ENCODE assay signal across 12 mouse cellular contexts in the genomic region with DNA sequence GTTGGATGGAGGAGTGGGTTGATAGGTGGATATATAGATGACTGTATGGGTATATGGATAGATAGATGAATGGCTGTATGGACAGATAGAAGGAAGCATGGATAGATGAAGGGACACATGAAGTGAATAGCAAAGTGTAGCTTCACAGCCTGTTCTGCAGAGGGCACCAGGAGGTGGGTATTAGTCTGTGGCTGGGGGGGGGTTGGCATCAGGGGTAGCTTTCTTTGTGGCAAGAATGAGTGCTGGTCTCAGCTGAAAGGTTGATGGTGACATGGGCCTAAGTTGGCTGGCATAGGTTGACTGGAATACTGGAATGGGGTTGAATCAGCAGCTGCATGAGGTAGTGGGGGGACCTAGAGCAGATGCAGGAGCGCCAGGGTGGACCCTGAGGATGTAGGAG. TPM values are rescaled to one million over a fixed set of nuclear protein-coding genes. Genes with fewer than 3 reads are reported as not detected.
DNase-seq lines count a peak whose midpoint lies in the region; ATAC-seq and TF ChIP-seq lines count a peak whose summit lies in the region.
"Had no signal": no experiment of that assay in that cellular context is flagged by ENCODE, and none has a peak within 500 bp of the region (broad histone marks: within the 10 kb centered on the region; RNA-seq: fewer than 3 reads in every experiment).

No protein-coding gene starts in this region.

- 15% methylated on average over 1 of the region's 1 CpGs for WGBS in heart, embryonic 13.5 days
- WGBS in embryonic facial prominence, embryonic 12.5 days, result 7% methylated on average over 1 of the region's 1 CpGs
- WGBS in forebrain, postnatal 0 days, result 7% methylated on average over 1 of the region's 1 CpGs
- 17% methylated on average over 1 of the region's 1 CpGs for WGBS in midbrain, embryonic 11.5 days

- no peak overlapping the region for H3K27ac ChIP-seq in heart, embryonic 13.5 days (replicated peaks)
- no peak overlapping the region for H3K27ac ChIP-seq in embryonic facial prominence, embryonic 12.5 days
- peak overlapping the region; percentile 98 for H3K27ac ChIP-seq in forebrain, postnatal 0 days (ENCODE audit: low read depth, low read length)
- peak overlapping the region; percentile 88 for H3K27ac ChIP-seq in midbrain, embryonic 11.5 days (ENCODE audit: low read depth, low read length)
- H3K27ac ChIP-seq: lung, embryonic 15.5 days had no signal

- H3K36me3 ChIP-seq in heart, embryonic 13.5 days, result peaks cover 4% of the 10 kb centered on the region; the same call in 1 of the 2 replicates
- H3K36me3 ChIP-seq in embryonic facial prominence, embryonic 12.5 days, result no peaks in the 10 kb centered on the region
- peaks cover 19% of the 10 kb centered on the region; the same call in 1 of the 2 replicates for H3K36me3 ChIP-seq in forebrain, postnatal 0 days (ENCODE audit: insufficient read depth)
- H3K36me3 ChIP-seq in midbrain, embryonic 11.5 days (ENCODE audit: control insufficient read depth, insufficient read depth, low read length), result no peaks in the 10 kb centered on the region
- H3K36me3 ChIP-seq: lung, embryonic 15.5 days had no signal

- peaks cover 88% of the 10 kb centered on the region for H3K27me3 ChIP-seq in heart, embryonic 13.5 days (replicated peaks)
- H3K27me3 ChIP-seq in embryonic facial prominence, embryonic 12.5 days, result peaks cover 81% of the 10 kb centered on the region
- no peaks in the 10 kb centered on the region for H3K27me3 ChIP-seq in forebrain, postnatal 0 days (ENCODE audit: insufficient read depth, low read length)
- H3K27me3 ChIP-seq in midbrain, embryonic 11.5 days (ENCODE audit: control insufficient read depth, insufficient read depth, low read length), result peaks cover 5% of the 10 kb centered on the region

- H3K4me3 ChIP-seq in heart, embryonic 13.5 days, result peak overlapping the region; percentile 61; the same call in 1 of the 2 replicates
- no peak overlapping the region for H3K4me3 ChIP-seq in embryonic facial prominence, embryonic 12.5 days
- peak overlapping the region; percentile 90 for H3K4me3 ChIP-seq in forebrain, postnatal 0 days (ENCODE audit: low read depth, low read length)
- H3K4me3 ChIP-seq in midbrain, embryonic 11.5 days (ENCODE audit: low read depth, low read length), result peak overlapping the region; percentile 53; the same call in 1 of the 2 replicates

- H3K9me3 ChIP-seq in heart, embryonic 13.5 days, result no peaks in the 10 kb centered on the region
- no peaks in the 10 kb centered on the region for H3K9me3 ChIP-seq in embryonic facial prominence, embryonic 12.5 days
- H3K9me3 ChIP-seq in forebrain, postnatal 0 days (ENCODE audit: low read length), result no peaks in the 10 kb centered on the region
- H3K9me3 ChIP-seq in midbrain, embryonic 11.5 days (ENCODE audit: control insufficient read depth, low read length), result no peaks in the 10 kb centered on the region
- H3K9me3 ChIP-seq: lung, embryonic 15.5 days had no signal

- H3K4me2 ChIP-seq in heart, embryonic 13.5 days, result peak overlapping the region; percentile 79
- H3K4me2 ChIP-seq in embryonic facial prominence, embryonic 12.5 days (replicated peaks), result peak overlapping the region; percentile 66
- H3K4me2 ChIP-seq in forebrain, postnatal 0 days (ENCODE audit: low read depth), result peak overlapping the region; percentile 92
- H3K4me2 ChIP-seq in midbrain, embryonic 11.5 days, result peak overlapping the region; percentile 92

- DNase-seq in heart, postnatal 36 days, result no peak
- peak; percentile 55 for DNase-seq in forebrain, postnatal 0 days
- DNase-seq in midbrain, embryonic 11.5 days (ENCODE audit: low spot score, missing footprints), result no peak
- no peak for DNase-seq in adrenal gland, adult 18-20 months (ENCODE audit: low spot score in 2 of 2)
- DNase-seq in layer of hippocampus, postnatal 10 days (ENCODE audit: low spot score in 2 of 2), result no peak
- DNase-seq in cerebellum, adult 11 months, result no peak
- DNase-seq: gastrocnemius, postnatal 25 days; kidney, adult 11 months had no signal

- H3K4me1 ChIP-seq in heart, embryonic 13.5 days, result peaks cover 42% of the 10 kb centered on the region
- peaks cover 15% of the 10 kb centered on the region; the same call in 1 of the 2 replicates for H3K4me1 ChIP-seq in embryonic facial prominence, embryonic 12.5 days
- H3K4me1 ChIP-seq in forebrain, postnatal 0 days (ENCODE audit: insufficient read depth), result peaks cover 17% of the 10 kb centered on the region
- H3K4me1 ChIP-seq in midbrain, embryonic 11.5 days (ENCODE audit: control insufficient read depth, insufficient read depth, low read length), result peaks cover 23% of the 10 kb centered on the region

- no peak overlapping the region; the same call in 1 of the 2 replicates for H3K9ac ChIP-seq in heart, embryonic 13.5 days
- peak overlapping the region; percentile 59; the same call in 1 of the 2 replicates for H3K9ac ChIP-seq in embryonic facial prominence, embryonic 12.5 days
- H3K9ac ChIP-seq in forebrain, postnatal 0 days, result peak overlapping the region; percentile 99
- H3K9ac ChIP-seq in midbrain, embryonic 11.5 days (ENCODE audit: low read length), result peak overlapping the region; percentile 95; the same call in 1 of the 2 replicates

- ATAC-seq in heart, embryonic 13.5 days (ENCODE audit: extremely low read depth, insufficient number of reproducible peaks, low FRiP score, low TSS enrichment), result no peak
- ATAC-seq in embryonic facial prominence, embryonic 12.5 days (ENCODE audit: insufficient number of reproducible peaks, insufficient read depth, low FRiP score, low TSS enrichment), result no peak
- peak; percentile 8 for ATAC-seq in forebrain, postnatal 0 days
- no peak for ATAC-seq in midbrain, embryonic 11.5 days (ENCODE audit: low FRiP score)
- ATAC-seq: CD4-positive, CD25-positive, alpha-beta regulatory T cell, adult 4 months had no signal

- intact Hi-C loops in heart, postnatal 36 days (cut with DNase I), result no loop called here

- peak; percentile 36; the same call in 1 of the 2 replicates for TF ChIP-seq CTCF in forebrain, postnatal 0 days (IDR thresholded peaks at IDR 0.05; ENCODE audit: low read depth)

RNA-seq across cellular contexts. Expression of a gene that starts 12.4 kb away (rescaled TPM):
- 1.6 and 1.7 TPM in 2 replicates for polyA plus RNA-seq in heart, embryonic 13.5 days (2015; fragmentation: Nextera tagmentation; extraction: Ambion mirVana)
- total RNA-seq in heart, postnatal 36 days (2021), result 10 to 100 TPM; 20.5 to 21.6 TPM
- polyA plus RNA-seq in embryonic facial prominence, embryonic 12.5 days (2016; fragmentation: Nextera tagmentation; extraction: Ambion mirVana), result 2.3 and 2.6 TPM in 2 replicates
- total RNA-seq in forebrain, postnatal 0 days (2014; rRNA removed), result 347 and 391 TPM in 2 replicates
- 19.5 and 22.2 TPM in 2 replicates for polyA plus RNA-seq in forebrain, postnatal 0 days (2015; fragmentation: Nextera tagmentation; extraction: Ambion mirVana)
- polyA plus RNA-seq in midbrain, embryonic 11.5 days (2014; fragmentation: Nextera tagmentation; extraction: Ambion mirVana), result 9.2 and 10.3 TPM in 2 replicates
- 1 to 10 TPM; 5.0 to 7.3 TPM for total RNA-seq in adrenal gland, adult 18-20 months (2021)
- total RNA-seq in layer of hippocampus, postnatal 10 days (2021), result 100 to 1,000 TPM; 338 to 365 TPM
- polyA plus RNA-seq: CD4-positive, CD25-positive, alpha-beta regulatory T cell, adult 4 months had no signal

RNA-seq across cellular contexts. Expression of a gene that starts 24.0 kb away (rescaled TPM):
- polyA plus RNA-seq in heart, embryonic 13.5 days (2015; fragmentation: Nextera tagmentation; extraction: Ambion mirVana), result 0.70 and 1.4 TPM in 2 replicates
- under 1 TPM; 0.65 to 0.75 TPM for total RNA-seq in heart, postnatal 36 days (2021)
- polyA plus RNA-seq in embryonic facial prominence, embryonic 12.5 days (2016; fragmentation: Nextera tagmentation; extraction: Ambion mirVana), result 0.42 and 0.71 TPM in 2 replicates
- 4.4 and 20.3 TPM in 2 replicates for total RNA-seq in forebrain, postnatal 0 days (2014; rRNA removed)
- 1.6 and 2.2 TPM in 2 replicates for polyA plus RNA-seq in forebrain, postnatal 0 days (2015; fragmentation: Nextera tagmentation; extraction: Ambion mirVana)
- polyA plus RNA-seq in midbrain, embryonic 11.5 days (2014; fragmentation: Nextera tagmentation; extraction: Ambion mirVana), result 1.8 and 2.9 TPM in 2 replicates
- total RNA-seq in adrenal gland, adult 18-20 months (2021), result not detected
- 10 to 100 TPM; 13.0 to 16.5 TPM for total RNA-seq in layer of hippocampus, postnatal 10 days (2021)
- total RNA-seq: gastrocnemius, postnatal 25 days had no signal

RNA-seq across cellular contexts. Expression of a gene that starts 26.6 kb away (rescaled TPM):
- 138 and 158 TPM in 2 replicates for polyA plus RNA-seq in heart, embryonic 13.5 days (2015; fragmentation: Nextera tagmentation; extraction: Ambion mirVana)
- 100 to 1,000 TPM; 127 to 143 TPM for total RNA-seq in heart, postnatal 36 days (2021)
- 80.4 and 85.6 TPM in 2 replicates for polyA plus RNA-seq in embryonic facial prominence, embryonic 12.5 days (2016; fragmentation: Nextera tagmentation; extraction: Ambion mirVana)
- 27.6 and 39.3 TPM in 2 replicates for total RNA-seq in forebrain, postnatal 0 days (2014; rRNA removed)
- polyA plus RNA-seq in forebrain, postnatal 0 days (2015; fragmentation: Nextera tagmentation; extraction: Ambion mirVana), result 28.6 and 31.7 TPM in 2 replicates
- 49.4 and 55.8 TPM in 2 replicates for polyA plus RNA-seq in midbrain, embryonic 11.5 days (2014; fragmentation: Nextera tagmentation; extraction: Ambion mirVana)
- total RNA-seq in adrenal gland, adult 18-20 months (2021), result 10 to 100 TPM; 40.0 to 42.6 TPM
- total RNA-seq in layer of hippocampus, postnatal 10 days (2021), result 10 to 100 TPM; 38.7 to 41.1 TPM

RNA-seq across cellular contexts. Expression of a gene that starts 55.1 kb away (rescaled TPM):
- 88.2 and 93.2 TPM in 2 replicates for polyA plus RNA-seq in heart, embryonic 13.5 days (2015; fragmentation: Nextera tagmentation; extraction: Ambion mirVana)
- total RNA-seq in heart, postnatal 36 days (2021), result 10 to 100 TPM; 87.6 to 87.9 TPM
- 121 and 124 TPM in 2 replicates for polyA plus RNA-seq in embryonic facial prominence, embryonic 12.5 days (2016; fragmentation: Nextera tagmentation; extraction: Ambion mirVana)
- total RNA-seq in forebrain, postnatal 0 days (2014; rRNA removed), result 212 and 238 TPM in 2 replicates
- polyA plus RNA-seq in forebrain, postnatal 0 days (2015; fragmentation: Nextera tagmentation; extraction: Ambion mirVana), result 168 and 171 TPM in 2 replicates
- 91.8 and 99.3 TPM in 2 replicates for polyA plus RNA-seq in midbrain, embryonic 11.5 days (2014; fragmentation: Nextera tagmentation; extraction: Ambion mirVana)
- total RNA-seq in adrenal gland, adult 18-20 months (2021), result 100 to 1,000 TPM in 1 of 2 experiments, 10 to 100 TPM in 1; 95.4 to 101 TPM
- total RNA-seq in layer of hippocampus, postnatal 10 days (2021), result 100 to 1,000 TPM; 157 to 169 TPM

RNA-seq across cellular contexts. Expression of a gene that starts 55.2 kb away (rescaled TPM):
- polyA plus RNA-seq in heart, embryonic 13.5 days (2015; fragmentation: Nextera tagmentation; extraction: Ambion mirVana), result 8.5 and 9.1 TPM in 2 replicates
- total RNA-seq in heart, postnatal 36 days (2021), result 1 to 10 TPM; 3.1 to 3.2 TPM
- 20.2 and 22.5 TPM in 2 replicates for polyA plus RNA-seq in embryonic facial prominence, embryonic 12.5 days (2016; fragmentation: Nextera tagmentation; extraction: Ambion mirVana)
- total RNA-seq in forebrain, postnatal 0 days (2014; rRNA removed), result 21.1 and 22.0 TPM in 2 replicates
- 23.1 and 27.2 TPM in 2 replicates for polyA plus RNA-seq in forebrain, postnatal 0 days (2015; fragmentation: Nextera tagmentation; extraction: Ambion mirVana)
- 14.7 and 17.1 TPM in 2 replicates for polyA plus RNA-seq in midbrain, embryonic 11.5 days (2014; fragmentation: Nextera tagmentation; extraction: Ambion mirVana)
- total RNA-seq in adrenal gland, adult 18-20 months (2021), result 1 to 10 TPM; 5.6 to 8.9 TPM
- total RNA-seq in layer of hippocampus, postnatal 10 days (2021), result 10 to 100 TPM; 27.6 to 33.3 TPM

Comparison
In these comparisons a context has a peak if more than half of its experiments do, and no peak if none do; other contexts are left out.
1. H3K27ac ChIP-seq: peak in forebrain, postnatal 0 days (single experiment) and midbrain, embryonic 11.5 days (single experiment); none in heart, embryonic 13.5 days (single experiment) and embryonic facial prominence, embryonic 12.5 days (single experiment).
2. RNA of a gene that starts 12.4 kb away (total RNA-seq): 347 to 391 TPM in forebrain, postnatal 0 days and 338 to 365 TPM in layer of hippocampus, postnatal 10 days; 20.5 to 21.6 TPM in heart, postnatal 36 days and 5.0 to 7.3 TPM in adrenal gland, adult 18-20 months; every median in the first group is over 10 times any median in the second.
3. Peak in every context shown above with its lines, with median percentiles within 50 percentile points of each other: H3K4me2 ChIP-seq.